Mouse (Mus musculus): ENCODE results near the gene Rnf8. TPM values are rescaled to one million over a fixed set of nuclear protein-coding genes. Genes with fewer than 3 reads are reported as not detected.

Gene Rnf8
- total RNA-seq (2014; rRNA removed) (21.9 and 47.2 TPM in 2 replicates), polyA plus RNA-seq (2015; fragmentation: Nextera tagmentation; extraction: Ambion mirVana) (74.3 and 75.3 TPM in 2 replicates)

DNA sequence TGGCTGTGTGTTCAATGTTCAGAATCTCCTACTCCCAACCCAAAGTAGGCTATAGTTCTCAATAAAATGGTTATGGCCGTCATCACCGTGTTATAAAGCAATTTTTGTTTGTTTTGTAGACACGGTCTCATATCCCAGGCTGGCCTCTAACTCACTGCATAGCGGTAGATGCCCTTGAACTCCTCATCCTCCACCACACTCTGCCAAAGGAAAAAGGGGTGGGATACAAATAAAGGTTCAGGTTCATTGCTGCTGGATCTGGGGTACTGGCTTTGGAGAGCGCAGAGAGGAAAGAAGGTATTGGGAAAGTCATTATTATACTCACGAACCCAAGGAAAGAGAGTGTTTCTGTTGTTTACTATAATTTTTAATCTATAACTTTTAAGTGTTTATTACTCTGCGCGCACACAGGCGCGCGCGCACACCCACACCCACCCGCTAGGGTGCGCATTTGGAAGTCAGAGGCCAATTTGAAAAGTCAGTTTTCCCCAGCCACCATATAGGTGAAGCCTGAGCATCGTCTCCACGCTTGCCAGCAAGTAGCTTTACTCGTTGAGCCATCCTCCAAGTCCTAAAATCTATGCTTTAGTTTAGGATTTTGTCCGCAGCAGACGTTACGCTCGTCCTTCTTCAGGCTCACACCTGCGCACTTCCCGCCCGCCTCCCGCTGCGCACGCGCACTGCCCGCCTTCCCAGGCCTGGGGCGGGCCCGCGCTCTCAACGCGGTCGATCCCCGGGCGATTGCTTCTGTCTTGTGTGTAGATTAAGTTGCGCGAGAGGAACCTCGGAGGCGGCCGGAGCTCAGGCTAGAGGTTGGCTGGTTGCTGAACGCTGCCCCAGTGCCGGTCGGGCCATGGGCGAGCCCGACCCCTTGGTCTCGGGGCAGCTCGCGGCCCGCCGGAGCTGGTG is at the start of gene Rnf8, which contains the start of gene Gm28043:
Gene Rnf8, plus strand, starts transcription at position 676 of the 909 bp plus-strand sequence.
Gene Gm28043, plus strand, starts transcription at position 762 of the 909 bp plus-strand sequence.
- H3K36me3 ChIP-seq (ENCODE audit: insufficient read depth, low read length), result no peaks in the 10 kb centered on the region
- peak within 1 kb of the TSS; percentile 99 for H3K9ac ChIP-seq (replicated peaks; ENCODE audit: low read length, poor library complexity, severe bottlenecking)
- H3K4me2 ChIP-seq (ENCODE audit: low read depth, low read length, poor library complexity, severe bottlenecking), result peak within 1 kb of the TSS; percentile 69
- no peaks in the 10 kb centered on the region for H3K9me3 ChIP-seq (ENCODE audit: low read length)
- no peaks in the 10 kb centered on the region for H3K27me3 ChIP-seq (ENCODE audit: insufficient read depth, low read length)
- DNase-seq (ENCODE audit: low spot score) (peak; percentile 95), ATAC-seq (ENCODE audit: low FRiP score) (peak; percentile 86)
- peak within 1 kb of the TSS; percentile 87 for H3K4me3 ChIP-seq (ENCODE audit: low read depth, low read length)
- WGBS, result 3% methylated on average over 52 of the region's 52 CpGs
- H3K27ac ChIP-seq (ENCODE audit: low read depth, low read length), result peak within 1 kb of the TSS; percentile 89
- H3K4me1 ChIP-seq (ENCODE audit: insufficient read depth, low read length), result peaks cover 9% of the 10 kb centered on the region
- TF ChIP-seq CTCF (IDR thresholded peaks at IDR 0.05), result peak; percentile 70

DNA sequence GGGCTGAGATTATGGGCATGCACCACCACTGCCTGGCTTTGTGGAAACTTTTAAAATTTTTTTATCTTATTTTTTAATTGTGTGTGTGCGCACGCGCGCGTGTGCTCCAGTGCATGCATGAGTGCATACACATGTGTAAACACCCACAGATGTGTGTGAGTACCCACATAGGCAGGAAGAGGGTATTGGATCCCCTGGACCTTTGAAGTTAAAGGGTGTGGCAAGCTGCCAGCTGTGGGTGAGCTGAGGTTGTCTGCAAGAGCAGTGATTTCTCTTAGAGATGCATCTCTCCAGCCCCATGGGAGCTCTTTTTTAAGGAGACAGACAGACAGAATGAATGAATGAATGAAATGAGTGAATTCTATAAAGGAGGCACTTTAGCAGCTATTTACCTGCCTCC is 49.1 kb upstream of the Rnf8 start:
- WGBS, result over 99% methylated on average over 5 of the region's 5 CpGs
- no peak for ATAC-seq (ENCODE audit: low FRiP score)
- Histone ChIP-seq H3K9me3 (ENCODE audit: low read length) (no peaks in the 10 kb centered on the region), H3K4me1 (ENCODE audit: insufficient read depth, low read length) (no peaks in the 10 kb centered on the region), H3K27ac (ENCODE audit: low read depth, low read length) (no peak overlapping the region), H3K9ac (replicated peaks; ENCODE audit: low read length, poor library complexity, severe bottlenecking) (no peak overlapping the region), H3K36me3 (ENCODE audit: insufficient read depth, low read length) (peaks cover 24% of the 10 kb centered on the region; the same call in 1 of the 2 replicates), H3K4me3 (ENCODE audit: low read depth, low read length) (no peak overlapping the region), H3K27me3 (ENCODE audit: insufficient read depth, low read length) (no peaks in the 10 kb centered on the region), H3K4me2 (ENCODE audit: low read depth, low read length, poor library complexity, severe bottlenecking) (no peak overlapping the region)
- no peak for DNase-seq (ENCODE audit: low spot score)
- no peak for TF ChIP-seq CTCF (IDR thresholded peaks at IDR 0.05)

DNA sequence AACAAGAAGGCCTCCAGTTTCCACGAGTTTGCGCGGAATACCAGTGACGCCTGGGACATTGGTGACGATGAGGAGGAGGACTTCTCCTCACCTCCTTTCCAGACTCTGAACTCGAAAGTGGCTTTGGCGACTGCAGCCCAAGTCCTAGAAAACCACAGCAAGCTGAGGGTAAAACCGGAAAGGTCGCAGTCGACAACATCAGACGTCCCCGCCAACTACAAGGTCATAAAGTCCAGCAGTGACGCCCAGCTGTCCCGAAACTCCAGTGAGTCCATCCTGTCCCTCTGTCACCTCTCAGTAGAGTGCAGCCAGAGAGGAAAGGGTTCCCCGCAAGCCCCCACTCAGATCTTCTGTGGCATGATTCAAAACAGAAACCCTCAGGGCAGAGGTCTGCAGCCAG is 46.2 kb upstream of the Rnf8 start:
- ATAC-seq (ENCODE audit: low FRiP score), result no peak
- Histone ChIP-seq H3K9ac (replicated peaks; ENCODE audit: low read length, poor library complexity, severe bottlenecking) (no peak overlapping the region), H3K27me3 (ENCODE audit: insufficient read depth, low read length) (no peaks in the 10 kb centered on the region), H3K4me1 (ENCODE audit: insufficient read depth, low read length) (no peaks in the 10 kb centered on the region), H3K9me3 (ENCODE audit: low read length) (no peaks in the 10 kb centered on the region), H3K27ac (ENCODE audit: low read depth, low read length) (no peak overlapping the region), H3K4me2 (ENCODE audit: low read depth, low read length, poor library complexity, severe bottlenecking) (no peak overlapping the region), H3K4me3 (ENCODE audit: low read depth, low read length) (no peak overlapping the region), H3K36me3 (ENCODE audit: insufficient read depth, low read length) (peaks cover 49% of the 10 kb centered on the region)
- TF ChIP-seq CTCF (IDR thresholded peaks at IDR 0.05), result no peak
- WGBS, result 93% methylated on average over 15 of the region's 15 CpGs
- no peak for DNase-seq (ENCODE audit: low spot score)

DNA sequence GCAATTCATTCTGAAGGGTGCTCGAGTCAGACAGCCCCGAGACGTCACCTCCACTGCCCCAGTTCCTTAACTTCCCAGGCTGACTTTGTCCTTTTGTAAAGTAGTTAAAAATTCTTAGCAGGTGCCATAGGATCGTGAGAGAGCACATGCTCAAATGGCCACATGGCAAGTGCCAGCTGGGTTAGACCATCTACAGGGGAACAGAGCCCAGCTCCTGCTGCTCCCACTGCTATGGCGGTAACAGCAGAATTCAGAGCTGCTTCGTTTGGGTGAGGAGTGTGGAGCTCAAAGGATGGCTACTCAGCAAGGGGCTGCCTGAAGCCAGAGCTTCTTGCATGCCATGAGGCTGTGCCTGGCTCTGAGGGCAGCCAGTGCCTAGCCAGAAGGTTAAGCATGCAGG is 44.8 kb upstream of the Rnf8 start:
- ATAC-seq (ENCODE audit: low FRiP score), result no peak
- Histone ChIP-seq H3K27me3 (ENCODE audit: insufficient read depth, low read length) (no peaks in the 10 kb centered on the region), H3K36me3 (ENCODE audit: insufficient read depth, low read length) (peaks cover 59% of the 10 kb centered on the region), H3K27ac (ENCODE audit: low read depth, low read length) (no peak overlapping the region), H3K9ac (replicated peaks; ENCODE audit: low read length, poor library complexity, severe bottlenecking) (no peak overlapping the region), H3K9me3 (ENCODE audit: low read length) (no peaks in the 10 kb centered on the region), H3K4me3 (ENCODE audit: low read depth, low read length) (no peak overlapping the region), H3K4me1 (ENCODE audit: insufficient read depth, low read length) (no peaks in the 10 kb centered on the region), H3K4me2 (ENCODE audit: low read depth, low read length, poor library complexity, severe bottlenecking) (no peak overlapping the region)
- TF ChIP-seq CTCF (IDR thresholded peaks at IDR 0.05), result no peak
- WGBS, result 85% methylated on average over 6 of the region's 6 CpGs
- no peak for DNase-seq (ENCODE audit: low spot score)

DNA sequence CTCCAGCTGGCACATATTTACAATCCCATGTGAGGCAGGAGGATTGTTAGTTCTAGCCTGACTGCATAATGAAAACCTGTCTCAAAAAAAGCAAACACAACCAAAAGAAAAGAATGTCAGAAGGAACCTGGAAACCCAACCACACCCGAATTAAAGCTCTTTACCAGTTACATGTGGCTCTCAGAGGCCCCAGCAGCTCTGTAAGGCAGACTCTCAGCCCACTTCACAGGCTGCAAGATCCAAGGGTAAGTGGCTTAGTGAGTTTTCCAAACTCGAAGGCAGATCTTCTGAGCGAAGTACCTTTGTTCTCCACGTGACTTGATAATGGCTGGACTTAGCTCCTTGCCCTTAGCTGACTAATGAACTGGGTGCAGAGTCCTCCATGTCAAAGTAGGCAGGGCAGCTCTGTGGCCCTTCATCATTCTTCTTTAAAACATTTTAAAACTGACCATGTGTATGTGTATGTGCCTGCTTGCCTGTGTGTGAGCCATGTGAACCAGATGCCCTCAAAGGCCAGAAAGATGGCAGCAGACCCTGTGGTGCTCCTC is 34.9 kb upstream of the Rnf8 start:
- Histone ChIP-seq H3K27me3 (ENCODE audit: insufficient read depth, low read length) (no peaks in the 10 kb centered on the region), H3K9ac (replicated peaks; ENCODE audit: low read length, poor library complexity, severe bottlenecking) (no peak overlapping the region), H3K4me1 (ENCODE audit: insufficient read depth, low read length) (no peaks in the 10 kb centered on the region), H3K4me2 (ENCODE audit: low read depth, low read length, poor library complexity, severe bottlenecking) (no peak overlapping the region), H3K36me3 (ENCODE audit: insufficient read depth, low read length) (peaks cover 61% of the 10 kb centered on the region), H3K9me3 (ENCODE audit: low read length) (no peaks in the 10 kb centered on the region), H3K27ac (ENCODE audit: low read depth, low read length) (no peak overlapping the region), H3K4me3 (ENCODE audit: low read depth, low read length) (no peak overlapping the region)
- 89% methylated on average over 4 of the region's 4 CpGs for WGBS
- ATAC-seq (ENCODE audit: low FRiP score) (no peak), DNase-seq (ENCODE audit: low spot score) (no peak)
- TF ChIP-seq CTCF (IDR thresholded peaks at IDR 0.05), result no peak

DNA sequence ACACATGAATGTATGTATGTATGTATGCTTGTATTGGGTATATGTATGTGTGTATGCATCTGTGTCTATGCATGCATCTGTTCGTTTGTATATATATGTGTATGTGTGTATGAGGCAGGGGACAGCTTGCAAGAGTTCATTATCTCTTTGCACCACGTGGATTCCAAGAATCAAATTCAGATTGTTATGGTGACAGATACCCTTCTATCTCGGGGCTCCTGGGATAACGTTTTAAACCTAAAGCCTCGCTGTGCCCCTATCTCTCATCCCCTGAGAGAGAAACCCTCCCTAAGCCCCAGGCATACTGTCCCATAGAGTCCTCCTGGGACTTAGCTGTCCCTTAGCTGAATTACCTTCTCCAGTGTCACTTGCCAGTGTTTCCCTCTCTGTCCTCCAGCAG is 31.0 kb upstream of the Rnf8 start:
- TF ChIP-seq CTCF (IDR thresholded peaks at IDR 0.05), result no peak
- no peak overlapping the region for H3K4me2 ChIP-seq (ENCODE audit: low read depth, low read length, poor library complexity, severe bottlenecking)
- no peaks in the 10 kb centered on the region for H3K9me3 ChIP-seq (ENCODE audit: low read length)
- no peaks in the 10 kb centered on the region for H3K27me3 ChIP-seq (ENCODE audit: insufficient read depth, low read length)
- peaks cover 45% of the 10 kb centered on the region for H3K36me3 ChIP-seq (ENCODE audit: insufficient read depth, low read length)
- no peak overlapping the region for H3K4me3 ChIP-seq (ENCODE audit: low read depth, low read length)
- H3K4me1 ChIP-seq (ENCODE audit: insufficient read depth, low read length), result no peaks in the 10 kb centered on the region
- no peak for DNase-seq (ENCODE audit: low spot score)
- H3K9ac ChIP-seq (replicated peaks; ENCODE audit: low read length, poor library complexity, severe bottlenecking), result no peak overlapping the region
- no peak overlapping the region for H3K27ac ChIP-seq (ENCODE audit: low read depth, low read length)
- no peak for ATAC-seq (ENCODE audit: low FRiP score)
- WGBS, result 87% methylated on average over 5 of the region's 5 CpGs

Measured in midbrain, postnatal 0 days (tissue).